Mouse (Mus musculus): ENCODE measurements around the gene Gm5795. TPM values are rescaled to one million over a fixed set of nuclear protein-coding genes. Genes with fewer than 3 reads are reported as not detected.
"Not testable (repeated sequence)": the region's sequence is repeated elsewhere in the genome, so short reads cannot be mapped to it uniquely, and the experiment has no call there.

The Gm5795 gene
- not detected in 3 replicates for total RNA-seq (2017)

GRCm38 (mm10) chr14:3187955-3188354, at the start of gene Gm5795:
Gene Gm5795 (plus strand): TSS chr14:3188255.
- not testable (repeated sequence) for ATAC-seq (replicated peaks; ENCODE audit: insufficient number of reproducible peaks, low FRiP score, low TSS enrichment, poor library complexity, severe bottlenecking)

- not testable (repeated sequence) for ATAC-seq (replicated peaks; ENCODE audit: insufficient number of reproducible peaks, low FRiP score, low TSS enrichment, poor library complexity, severe bottlenecking)
These were observed 20.5 kb downstream of the Gm5795 start, which contains the start of gene D830030K20Rik for GRCm38 (mm10) chr14:3208272-3209152. Gene D830030K20Rik (plus strand): TSS chr14:3208488.

DNA sequence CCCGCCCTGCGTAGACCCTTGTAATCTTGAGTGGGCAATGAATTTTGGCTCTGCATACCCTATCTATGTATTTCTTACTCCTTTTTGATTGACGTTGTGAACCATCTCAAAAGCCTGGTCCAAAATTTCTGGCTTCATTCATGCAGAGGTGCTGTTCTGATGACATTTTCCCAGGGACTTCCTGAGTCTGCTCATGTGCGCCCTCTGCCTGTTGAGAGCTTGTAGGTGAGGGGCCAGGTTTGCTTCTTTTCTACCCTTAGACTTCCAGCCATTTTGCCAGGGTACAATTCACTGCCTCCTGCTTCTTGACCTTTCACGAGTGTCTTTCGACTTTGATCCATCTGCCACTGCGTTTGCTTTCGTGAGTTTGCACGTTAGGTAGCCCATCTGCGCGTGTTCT, 21.3 kb downstream of the Gm5795 start:
- not testable (repeated sequence) for ATAC-seq (replicated peaks; ENCODE audit: insufficient number of reproducible peaks, low FRiP score, low TSS enrichment, poor library complexity, severe bottlenecking)

Other genes with a start within 250 kb of the Gm5795 start
- gene Gm2888, start 158.3 kb upstream of the Gm5795 start, total RNA-seq (2017), result not detected in 3 replicates
- gene Gm2897, start 139.0 kb upstream of the Gm5795 start, total RNA-seq (2017), result not detected in 3 replicates
- not detected in 3 replicates for gene Gm10340, start 54.3 kb upstream of the Gm5795 start, total RNA-seq (2017)
- not detected in 3 replicates for gene D830030K20Rik, start 20.2 kb downstream of the Gm5795 start, total RNA-seq (2017)
- gene Gm2956, start 144.4 kb downstream of the Gm5795 start, total RNA-seq (2017), result not detected in 3 replicates
- not detected in 3 replicates for gene Gm10413, start 206.8 kb downstream of the Gm5795 start, total RNA-seq (2017)
- gene Gm10409, start 224.4 kb downstream of the Gm5795 start, total RNA-seq (2017), result not detected in 3 replicates
- not detected in 3 replicates for gene Gm3005, start 239.8 kb downstream of the Gm5795 start, total RNA-seq (2017)

All from monocyte, adult 5-6 weeks (primary cell).